Mouse (Mus musculus) liver, adult 2 months (tissue): ENCODE measurements around the gene Dnajc11.
A peak's percentile ranks its signal among the peaks of the same experiment; 100 is the strongest.

ENCODE experiments used
- CTCF ChIP-seq: fragments of 200-500 bp; IDR thresholded peaks from 2 replicates; pipeline ENCODE4 v1.5.1; 2011; ENCODE audit warnings: low read depth, low read length, control low read depth
- POLR2A ChIP-seq: fragments of 200-500 bp; IDR thresholded peaks from 2 replicates; pipeline ENCODE4 v1.6.1; 2011; ENCODE audit warnings: low read length, control low read depth; ENCODE audit not compliant: insufficient read depth; ENCODE audit errors: extremely low read depth

GRCm38 (mm10) chr4:151899707-151900384 lies 33.6 kb upstream of the Dnajc11 start:
- TF ChIP-seq POLR2A (no peak), CTCF (peak; percentile 54)
